Mouse (Mus musculus) neural tube, embryonic 12.5 days (tissue): ENCODE results near the gene Exph5. TPM values are rescaled to one million over a fixed set of nuclear protein-coding genes. Genes with fewer than 3 reads are reported as not detected.
A peak's percentile ranks its signal among the peaks of the same experiment; 100 is the strongest.

Experiments
- ATAC-seq: fragments of 200-750 bp; cut with Nextera tagmentation; 2 replicates; pipeline ENCODE4 v1.8.0; 2017; ENCODE audit warnings: low read depth, mild to moderate bottlenecking, moderate TSS enrichment, moderate library complexity; ENCODE audit not compliant: low FRiP score
- H3K27ac ChIP-seq: fragments of 300-500 bp; sonication (generic); 2 replicates; pipeline ENCODE4 v1.5.1; 2016
- H3K27me3 ChIP-seq: fragments of 300-500 bp; sonication (generic); replicated peaks from 2 replicates; pipeline ENCODE4 v1.6.1; 2016; ENCODE audit warnings: mild to moderate bottlenecking
- H3K36me3 ChIP-seq: fragments of 300-500 bp; sonication (generic); 2 replicates; pipeline ENCODE4 v1.6.1; 2016; ENCODE audit warnings: mild to moderate bottlenecking
- H3K4me1 ChIP-seq: fragments of 300-500 bp; sonication (generic); 2 replicates; pipeline ENCODE4 v1.6.1; 2016
- H3K4me2 ChIP-seq: fragments of 300-500 bp; sonication (generic); replicated peaks from 2 replicates; pipeline ENCODE4 v1.6.1; 2016; ENCODE audit warnings: mild to moderate bottlenecking
- H3K4me3 ChIP-seq: fragments of 300-500 bp; sonication (generic); 2 replicates; pipeline ENCODE4 v1.5.1; 2016
- H3K9ac ChIP-seq: fragments of 300-500 bp; sonication (generic); 2 replicates; pipeline ENCODE4 v1.6.1; 2016; ENCODE audit warnings: mild to moderate bottlenecking
- H3K9me3 ChIP-seq: fragments of 300-500 bp; sonication (generic); 2 replicates; pipeline ENCODE4 v1.6.1; 2016; ENCODE audit warnings: mild to moderate bottlenecking
- WGBS: fragments of 180-500 bp; shearing (Covaris S2); methylation state at CpG from one replicate; pipeline ENCODE4 v1.1.7; 2016; 5-methylcytosine and 5-hydroxymethylcytosine counted together
- polyA plus RNA-seq: library from polyadenylated mRNA; unstranded; fragments of >200 nt; fragmentation: Nextera tagmentation; extraction: Ambion mirVana; gene quantifications from 2 replicates; pipeline ENCODE4 v1.2.1, GENCODE M21; 2016

Gene Exph5
- 0.19 and 0.38 TPM in 2 replicates for polyA plus RNA-seq

DNA sequence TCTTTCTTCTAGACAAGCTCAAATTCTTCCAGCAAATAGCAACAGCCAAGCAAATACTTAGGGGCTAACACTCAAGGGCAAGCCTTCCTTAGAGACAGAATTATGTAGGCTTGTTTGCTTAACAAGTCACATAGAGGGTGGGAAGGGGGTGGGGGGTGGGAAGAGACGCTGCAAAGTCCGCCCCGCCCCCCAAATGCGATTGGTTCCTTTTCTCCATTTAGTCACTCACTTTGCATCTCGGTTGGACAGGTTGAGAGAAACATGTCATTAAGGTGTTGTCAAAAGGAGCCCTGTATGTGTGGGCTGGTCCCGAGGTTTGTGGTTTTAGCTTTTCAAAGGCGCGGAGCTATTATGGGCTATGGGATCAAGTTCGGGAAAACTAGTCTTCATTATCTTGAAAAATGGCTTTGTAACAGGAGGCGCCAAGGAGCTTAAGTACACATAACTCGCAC lies at the start of gene Exph5:
TSS of gene Exph5 (plus strand) at position 402 of the 452 bp plus-strand sequence.
- Histone ChIP-seq H3K36me3 (no peaks in the 10 kb centered on the region), H3K4me1 (peaks cover 10% of the 10 kb centered on the region), H3K9ac (no peak within 1 kb of the TSS), H3K4me2 (peak within 1 kb of the TSS; percentile 69), H3K27me3 (0 out of 2 replicates have a peak, but pooled peaks cover 3% of the 10 kb centered on the region), H3K4me3 (peak within 1 kb of the TSS; percentile 27), H3K9me3 (no peaks in the 10 kb centered on the region), H3K27ac (no peak within 1 kb of the TSS)
- under 1% methylated on average over 11 of the region's 11 CpGs for WGBS
- ATAC-seq, result no peak

- Histone ChIP-seq H3K36me3 (no peaks in the 10 kb centered on the region), H3K9ac (no peak overlapping the region), H3K4me1 (0 out of 2 replicates have a peak, but pooled peaks cover 7% of the 10 kb centered on the region), H3K4me3 (no peak overlapping the region), H3K27ac (no peak overlapping the region), H3K4me2 (no peak overlapping the region), H3K9me3 (no peaks in the 10 kb centered on the region), H3K27me3 (no peaks in the 10 kb centered on the region)
- no peak for ATAC-seq
- WGBS, result 11% methylated on average over 4 of the region's 4 CpGs
Observed at GRCm38 (mm10) chr9:53254368-53254767, 47.1 kb upstream of the Exph5 start.

GRCm38 (mm10) chr9:53256690-53257305 lies 44.7 kb upstream of the Exph5 start:
- H3K27me3 ChIP-seq, result no peaks in the 10 kb centered on the region
- no peak overlapping the region for H3K9ac ChIP-seq
- H3K4me1 ChIP-seq, result 0 out of 2 replicates have a peak, but pooled peaks cover 7% of the 10 kb centered on the region
- 65% methylated on average over 4 of the region's 4 CpGs for WGBS
- H3K36me3 ChIP-seq, result no peaks in the 10 kb centered on the region
- ATAC-seq, result no peak
- H3K4me3 ChIP-seq, result no peak overlapping the region
- no peak overlapping the region for H3K4me2 ChIP-seq
- no peak overlapping the region for H3K27ac ChIP-seq
- no peaks in the 10 kb centered on the region for H3K9me3 ChIP-seq

GRCm38 (mm10) chr9:53257772-53258171 lies 43.7 kb upstream of the Exph5 start:
- H3K4me1 ChIP-seq, result 0 out of 2 replicates have a peak, but pooled peaks cover 7% of the 10 kb centered on the region
- WGBS, result 0% methylated on average over 3 of the region's 3 CpGs
- H3K9me3 ChIP-seq, result no peaks in the 10 kb centered on the region
- ATAC-seq, result no peak
- H3K9ac ChIP-seq, result no peak overlapping the region
- H3K4me3 ChIP-seq, result no peak overlapping the region
- H3K27ac ChIP-seq, result no peak overlapping the region
- no peaks in the 10 kb centered on the region for H3K36me3 ChIP-seq
- H3K4me2 ChIP-seq, result no peak overlapping the region
- H3K27me3 ChIP-seq, result no peaks in the 10 kb centered on the region

- H3K9ac ChIP-seq, result no peak overlapping the region
Observed at GRCm38 (mm10) chr9:53258199-53258598, 43.3 kb upstream of the Exph5 start.

DNA sequence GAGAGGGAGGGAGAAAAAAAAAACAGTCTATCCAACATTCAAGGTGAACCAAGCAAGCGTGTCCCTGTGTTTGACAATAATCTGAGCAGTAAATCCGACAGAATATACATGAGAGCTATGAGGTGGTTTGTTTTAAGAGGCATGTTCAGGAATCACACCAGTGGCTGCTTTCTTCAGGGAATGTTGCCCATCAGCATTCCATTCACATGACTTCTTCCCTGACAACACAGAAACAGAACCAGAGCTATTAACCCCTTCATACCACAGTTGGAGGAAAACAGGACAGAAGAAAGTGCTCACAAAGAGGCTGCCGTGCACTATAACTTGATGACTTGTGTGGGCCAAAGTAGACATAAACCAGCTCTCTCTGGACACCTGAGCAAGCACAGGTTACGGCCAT lies 37.1 kb upstream of the Exph5 start:
- WGBS, result 71% methylated on average over 4 of the region's 4 CpGs
- H3K4me3 ChIP-seq, result no peak overlapping the region
- no peaks in the 10 kb centered on the region for H3K4me1 ChIP-seq

More at GRCm38 (mm10) chr9:53258199-53258598, 43.3 kb upstream of the Exph5 start:
- ATAC-seq, result no peak
- Histone ChIP-seq H3K36me3 (no peaks in the 10 kb centered on the region), H3K4me2 (no peak overlapping the region), H3K9me3 (no peaks in the 10 kb centered on the region), H3K4me3 (no peak overlapping the region), H3K27ac (no peak overlapping the region), H3K27me3 (no peaks in the 10 kb centered on the region), H3K4me1 (0 out of 2 replicates have a peak, but pooled peaks cover 7% of the 10 kb centered on the region)
- WGBS, result 30% methylated on average over 6 of the region's 6 CpGs

GRCm38 (mm10) chr9:53265589-53265988 lies 35.9 kb upstream of the Exph5 start:
- H3K27ac ChIP-seq, result no peak overlapping the region
- H3K27me3 ChIP-seq, result no peaks in the 10 kb centered on the region
- H3K36me3 ChIP-seq, result no peaks in the 10 kb centered on the region
- no peak overlapping the region for H3K9ac ChIP-seq
- no peaks in the 10 kb centered on the region for H3K4me1 ChIP-seq
- H3K4me3 ChIP-seq, result no peak overlapping the region
- ATAC-seq, result no peak
- no peak overlapping the region for H3K4me2 ChIP-seq
- 55% methylated on average over 2 of the region's 2 CpGs for WGBS
- H3K9me3 ChIP-seq, result no peaks in the 10 kb centered on the region

More for the DNA sequence above, 37.1 kb upstream of the Exph5 start:
- H3K27ac ChIP-seq, result no peak overlapping the region
- H3K27me3 ChIP-seq, result no peaks in the 10 kb centered on the region
- H3K9ac ChIP-seq, result no peak overlapping the region
- H3K36me3 ChIP-seq, result no peaks in the 10 kb centered on the region
- no peaks in the 10 kb centered on the region for H3K9me3 ChIP-seq
- no peak for ATAC-seq
- H3K4me2 ChIP-seq, result no peak overlapping the region

DNA sequence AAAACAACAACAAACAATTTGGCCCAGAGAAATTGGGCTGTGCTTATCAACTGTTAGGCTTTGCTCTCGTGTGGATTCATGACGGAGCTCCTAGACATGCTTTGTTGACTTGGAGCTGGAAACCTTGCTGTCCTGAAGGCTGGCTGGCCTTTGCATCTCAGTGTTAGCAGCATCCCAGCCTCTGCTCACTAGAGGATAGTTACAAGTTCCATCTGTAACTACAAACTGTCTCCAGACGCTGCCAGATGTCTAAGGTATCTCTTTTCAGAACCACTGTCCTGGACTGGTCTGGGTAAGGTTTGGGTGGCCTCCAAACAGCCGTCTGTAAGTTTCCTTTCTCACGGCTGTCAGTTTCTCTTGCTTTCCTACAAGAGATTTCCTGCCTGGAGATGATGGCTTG lies 33.4 kb upstream of the Exph5 start:
- ATAC-seq, result no peak
- no peak overlapping the region for H3K4me3 ChIP-seq

DNA sequence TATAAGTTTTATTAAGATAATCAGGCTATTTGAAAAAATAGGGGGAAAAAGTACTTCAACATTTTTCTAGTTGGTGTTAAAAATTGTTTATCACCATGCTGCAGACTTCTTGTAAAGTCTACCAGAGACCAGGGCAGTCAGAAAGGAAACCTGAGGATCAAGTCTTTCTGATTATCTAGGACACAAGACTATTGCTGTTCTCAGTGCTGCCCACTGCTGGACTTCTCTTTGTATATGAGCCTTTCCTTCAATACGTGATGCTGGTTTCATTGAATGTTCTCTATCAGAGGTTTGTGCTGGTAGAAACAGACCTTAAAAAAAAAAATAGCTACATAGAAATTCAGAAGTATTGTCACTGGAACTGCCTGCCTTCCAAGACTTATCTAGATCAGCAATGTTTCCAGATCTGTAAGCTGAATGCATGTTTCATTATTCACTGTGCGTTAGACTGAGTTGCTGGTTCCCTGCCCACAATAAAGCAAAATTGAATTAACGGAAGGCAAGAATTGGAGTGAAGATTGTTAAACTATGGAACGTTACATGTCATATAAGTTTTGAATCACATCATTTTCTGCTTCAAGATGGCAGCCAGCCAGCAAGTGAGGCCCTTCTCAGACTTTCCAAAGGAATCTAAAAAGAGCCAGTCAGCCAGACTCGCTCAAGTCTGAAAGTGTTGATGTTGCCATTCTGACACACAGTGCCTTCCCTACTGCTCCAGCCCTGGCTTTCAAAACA lies 32.6 kb upstream of the Exph5 start:
- no peak overlapping the region for H3K4me2 ChIP-seq
- ATAC-seq, result no peak
- no peaks in the 10 kb centered on the region for H3K27me3 ChIP-seq
- H3K9ac ChIP-seq, result no peak overlapping the region
- H3K27ac ChIP-seq, result no peak overlapping the region
- no peak overlapping the region for H3K4me3 ChIP-seq
- no peaks in the 10 kb centered on the region for H3K36me3 ChIP-seq
- 87% methylated on average over 5 of the region's 5 CpGs for WGBS
- H3K9me3 ChIP-seq, result no peaks in the 10 kb centered on the region
- no peaks in the 10 kb centered on the region for H3K4me1 ChIP-seq

More for the DNA sequence above, 33.4 kb upstream of the Exph5 start:
- Histone ChIP-seq H3K4me1 (no peaks in the 10 kb centered on the region), H3K27ac (no peak overlapping the region), H3K4me2 (no peak overlapping the region), H3K9me3 (no peaks in the 10 kb centered on the region), H3K27me3 (no peaks in the 10 kb centered on the region), H3K9ac (no peak overlapping the region), H3K36me3 (no peaks in the 10 kb centered on the region)
- WGBS, result 73% methylated on average over 5 of the region's 5 CpGs

GRCm38 (mm10) chr9:53269466-53269755 lies 32.1 kb upstream of the Exph5 start:
- ATAC-seq, result no peak
- Histone ChIP-seq H3K27ac (no peak overlapping the region), H3K27me3 (no peaks in the 10 kb centered on the region), H3K36me3 (no peaks in the 10 kb centered on the region), H3K9ac (no peak overlapping the region), H3K4me1 (no peaks in the 10 kb centered on the region), H3K4me2 (no peak overlapping the region), H3K4me3 (no peak overlapping the region), H3K9me3 (no peaks in the 10 kb centered on the region)
- WGBS, result 91% methylated on average over 5 of the region's 5 CpGs

DNA sequence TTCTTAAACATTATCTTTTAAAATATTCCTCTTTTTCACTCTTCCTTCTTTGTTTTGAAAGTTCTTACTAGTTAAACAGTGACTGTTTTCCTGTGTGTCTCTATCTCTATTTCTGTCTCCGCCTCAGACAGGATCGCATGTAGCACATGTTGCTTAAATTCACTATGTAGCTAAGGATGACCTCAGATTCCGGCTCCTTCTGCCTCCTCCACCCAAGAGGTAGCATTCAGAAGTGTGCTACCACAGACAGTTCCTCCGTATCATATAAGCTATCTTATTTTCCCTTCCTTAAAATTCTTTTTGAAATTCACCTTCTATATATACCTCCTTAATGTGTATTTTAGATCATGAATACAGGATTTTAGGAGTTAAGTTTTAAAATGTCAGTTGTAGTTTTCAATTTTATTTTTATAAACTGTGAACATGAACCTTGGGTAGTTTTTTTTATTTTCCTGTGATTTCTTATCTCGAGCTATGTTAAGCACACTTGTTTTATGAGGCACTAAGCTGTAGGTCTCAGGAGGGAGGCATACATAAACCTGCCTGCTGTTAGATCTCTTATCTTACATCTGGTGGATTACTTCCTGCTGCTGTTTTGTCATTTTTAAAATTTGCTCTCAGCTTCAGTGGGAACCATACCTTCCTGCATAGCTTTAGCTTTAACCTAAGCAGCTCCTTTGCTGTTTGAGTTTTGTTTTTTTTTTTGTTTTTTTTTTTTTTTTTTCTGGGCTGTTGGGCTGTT lies 30.0 kb upstream of the Exph5 start:
- Histone ChIP-seq H3K4me3 (no peak overlapping the region), H3K4me1 (no peaks in the 10 kb centered on the region), H3K4me2 (no peak overlapping the region), H3K27me3 (no peaks in the 10 kb centered on the region), H3K27ac (no peak overlapping the region), H3K36me3 (no peaks in the 10 kb centered on the region), H3K9ac (no peak overlapping the region), H3K9me3 (no peaks in the 10 kb centered on the region)
- no peak for ATAC-seq
- 67% methylated on average over 5 of the region's 5 CpGs for WGBS

- Histone ChIP-seq H3K27ac (no peak overlapping the region), H3K9me3 (no peaks in the 10 kb centered on the region), H3K4me2 (no peak overlapping the region), H3K4me3 (no peak overlapping the region), H3K36me3 (no peaks in the 10 kb centered on the region), H3K27me3 (no peaks in the 10 kb centered on the region), H3K9ac (no peak overlapping the region), H3K4me1 (no peaks in the 10 kb centered on the region)
- 64% methylated on average over 5 of the region's 5 CpGs for WGBS
- ATAC-seq, result no peak
Observed at GRCm38 (mm10) chr9:53272207-53272606, 29.3 kb upstream of the Exph5 start.
